Mouse (Mus musculus) neural tube, embryonic 14.5 days (tissue): ENCODE measurements at regions not wholly inside any gene's neighbourhood (a gene's known extent, or its start where the extent isn't known, plus 50 kb on each side); places are given as distances from the start of the nearest gene placed in this dataset.

Source experiments
- ATAC-seq: fragments of 200-750 bp; cut with Nextera tagmentation; 2 replicates; pipeline ENCODE4 v1.8.0; 2017; ENCODE audit warnings: low read depth, mild to moderate bottlenecking, moderate TSS enrichment, moderate library complexity
- H3K27ac ChIP-seq: fragments of 300-500 bp; sonication (generic); 2 replicates; pipeline ENCODE4 v1.5.1; 2014; ENCODE audit warnings: low read depth, mild to moderate bottlenecking, control low read depth, low read length, moderate library complexity, mixed read lengths
- H3K27me3 ChIP-seq: fragments of 300-500 bp; sonication (generic); 2 replicates; pipeline ENCODE4 v1.6.1; 2014; ENCODE audit warnings: low read length; ENCODE audit not compliant: control insufficient read depth, insufficient read depth
- H3K36me3 ChIP-seq: fragments of 300-500 bp; sonication (generic); 2 replicates; pipeline ENCODE4 v1.6.1; 2014; ENCODE audit warnings: low read length, mixed read lengths; ENCODE audit not compliant: control insufficient read depth, insufficient read depth
- H3K4me1 ChIP-seq: fragments of 300-500 bp; sonication (generic); 2 replicates; pipeline ENCODE4 v1.6.1; 2014; ENCODE audit warnings: low read length; ENCODE audit not compliant: control insufficient read depth, insufficient read depth
- H3K4me2 ChIP-seq: fragments of 300-500 bp; sonication (generic); 2 replicates; pipeline ENCODE4 v1.6.1; 2014; ENCODE audit warnings: mild to moderate bottlenecking, low read depth, low read length, control low read depth
- H3K4me3 ChIP-seq: fragments of 300-500 bp; sonication (generic); 2 replicates; pipeline ENCODE4 v1.5.1; 2014; ENCODE audit warnings: low read depth, low read length, control low read depth, mixed read lengths
- H3K9ac ChIP-seq: fragments of 300-500 bp; sonication (generic); replicated peaks from 2 replicates; pipeline ENCODE4 v1.6.1; 2014; ENCODE audit warnings: low read depth, mild to moderate bottlenecking, control low read depth, low read length, mixed read lengths
- H3K9me3 ChIP-seq: fragments of 300-500 bp; sonication (generic); 2 replicates; pipeline ENCODE4 v1.6.1; 2016; ENCODE audit warnings: low read length; ENCODE audit not compliant: control insufficient read depth
- WGBS: fragments of 180-500 bp; shearing (Covaris S2); extraction: QIAGEN DNeasy Blood & Tissue Kit; methylation state at CpG from one replicate; pipeline ENCODE4 v1.1.7; 2014; 5-methylcytosine and 5-hydroxymethylcytosine counted together

DNA sequence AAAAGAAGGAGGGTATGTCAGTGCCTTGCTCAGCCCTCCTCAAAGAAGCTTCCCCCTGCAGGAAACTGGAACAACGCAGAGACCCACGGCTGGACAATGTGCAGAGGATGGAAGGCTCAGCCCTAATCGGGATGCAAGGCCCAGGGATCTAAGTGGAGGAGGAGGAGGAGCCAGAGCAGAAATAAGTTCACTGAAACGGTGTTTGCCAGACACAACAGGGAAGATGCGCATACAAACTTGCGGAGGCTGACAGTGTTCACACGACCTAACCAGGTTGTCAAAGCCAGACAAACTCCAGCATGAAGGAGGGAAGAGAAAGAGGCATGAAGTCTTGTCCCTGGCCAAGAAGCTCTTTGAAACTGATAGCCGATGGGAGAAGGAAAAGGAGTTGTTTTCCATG, 98.3 kb downstream of the Sall1 start:
- Histone ChIP-seq H3K4me1 (no peaks in the 10 kb centered on the region), H3K9me3 (no peaks in the 10 kb centered on the region), H3K36me3 (no peaks in the 10 kb centered on the region), H3K4me2 (no peak overlapping the region), H3K27me3 (no peaks in the 10 kb centered on the region), H3K9ac (no peak overlapping the region), H3K27ac (no peak overlapping the region), H3K4me3 (no peak overlapping the region)
- WGBS, result 58% methylated on average over 8 of the region's 8 CpGs
- ATAC-seq, result no peak

DNA sequence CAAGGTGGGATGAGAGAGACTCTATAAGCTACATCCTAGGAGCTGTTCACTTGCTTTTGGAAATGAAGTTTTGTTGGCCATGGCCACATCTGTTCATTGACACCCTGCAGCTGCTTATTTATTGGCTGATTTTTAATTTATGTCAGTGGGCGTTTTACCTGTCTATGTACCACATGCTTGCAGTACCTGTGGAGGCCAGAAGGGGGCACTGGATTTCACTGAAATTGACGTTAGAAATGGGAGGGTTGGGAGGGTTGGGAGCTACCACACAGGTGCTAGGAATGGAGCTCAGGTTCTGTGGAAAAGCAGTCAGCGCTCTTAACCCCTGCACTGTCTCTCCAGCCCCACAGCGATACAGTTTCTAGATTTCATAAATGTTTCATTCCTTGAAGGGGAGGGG, 99.9 kb downstream of the Sall1 start:
- Histone ChIP-seq H3K4me3 (no peak overlapping the region), H3K27me3 (no peaks in the 10 kb centered on the region), H3K9ac (no peak overlapping the region), H3K9me3 (no peaks in the 10 kb centered on the region), H3K4me1 (no peaks in the 10 kb centered on the region), H3K27ac (no peak overlapping the region), H3K4me2 (no peak overlapping the region), H3K36me3 (no peaks in the 10 kb centered on the region)
- ATAC-seq, result no peak
- 58% methylated on average over 4 of the region's 4 CpGs for WGBS

DNA sequence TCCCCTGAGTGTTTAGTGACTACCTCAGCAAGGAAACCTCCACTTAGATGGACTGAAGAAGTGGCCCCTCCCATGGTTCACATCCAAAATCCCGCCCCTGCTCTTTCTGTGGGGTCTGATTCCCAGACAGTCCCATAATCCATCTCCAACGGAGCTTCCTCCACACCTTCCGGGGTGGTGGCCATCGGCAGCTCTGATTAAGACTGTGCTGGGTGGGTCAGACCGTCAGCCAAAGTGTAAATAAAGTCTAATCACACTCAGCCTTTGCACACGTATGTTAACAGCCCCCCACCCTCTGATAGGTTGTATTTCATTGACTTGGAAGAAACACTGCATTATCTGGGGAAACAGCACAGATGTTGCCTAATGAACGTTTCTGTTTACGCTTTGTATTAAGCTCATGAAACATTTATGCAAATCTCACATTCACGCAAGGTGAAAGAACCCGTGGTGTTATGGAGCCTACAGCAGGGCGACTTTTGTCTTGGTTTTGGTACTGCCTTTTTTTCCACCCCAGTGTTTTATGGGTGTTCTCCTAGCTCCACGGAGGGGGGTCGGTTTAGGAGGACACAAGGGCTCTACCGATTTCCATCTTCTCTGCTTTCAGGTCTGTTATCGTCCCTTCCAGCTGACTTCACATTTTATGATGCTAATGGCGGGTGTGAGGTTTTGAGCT, 104.8 kb downstream of the Sall1 start:
- ATAC-seq, result no peak
- Histone ChIP-seq H3K27me3 (no peaks in the 10 kb centered on the region), H3K9ac (no peak overlapping the region), H3K4me3 (no peak overlapping the region), H3K4me1 (no peaks in the 10 kb centered on the region), H3K36me3 (no peaks in the 10 kb centered on the region), H3K9me3 (no peaks in the 10 kb centered on the region), H3K4me2 (peak overlapping the region; percentile 6; the same call in 1 of the 2 replicates), H3K27ac (no peak overlapping the region)
- 14% methylated on average over 16 of the region's 16 CpGs for WGBS

DNA sequence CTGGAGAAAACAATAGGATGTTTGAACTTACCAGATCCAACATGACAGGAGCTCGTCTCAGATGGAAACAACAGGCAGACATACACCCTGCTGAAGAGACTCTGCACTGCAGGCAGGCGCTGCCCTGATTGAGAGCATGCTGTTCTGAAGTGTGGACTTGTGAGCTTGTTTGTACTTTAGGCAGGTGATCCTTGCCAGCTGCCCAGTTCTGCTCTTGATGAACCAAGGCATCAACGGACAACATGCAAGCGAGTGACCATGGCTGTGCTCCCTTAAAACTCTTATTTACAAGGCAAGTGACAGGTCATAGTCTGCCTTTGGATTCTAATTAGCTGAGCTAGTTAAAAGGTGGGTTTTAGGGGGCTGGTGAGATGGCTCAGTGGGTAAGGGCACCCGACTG, 109.3 kb downstream of the Sall1 start:
- H3K4me3 ChIP-seq, result no peak overlapping the region
- WGBS, result 93% methylated on average over 5 of the region's 5 CpGs
- H3K36me3 ChIP-seq, result no peaks in the 10 kb centered on the region
- H3K27me3 ChIP-seq, result no peaks in the 10 kb centered on the region
- no peaks in the 10 kb centered on the region for H3K4me1 ChIP-seq
- no peak overlapping the region for H3K9ac ChIP-seq
- no peaks in the 10 kb centered on the region for H3K9me3 ChIP-seq
- no peak overlapping the region for H3K4me2 ChIP-seq
- ATAC-seq, result no peak
- no peak overlapping the region for H3K27ac ChIP-seq

DNA sequence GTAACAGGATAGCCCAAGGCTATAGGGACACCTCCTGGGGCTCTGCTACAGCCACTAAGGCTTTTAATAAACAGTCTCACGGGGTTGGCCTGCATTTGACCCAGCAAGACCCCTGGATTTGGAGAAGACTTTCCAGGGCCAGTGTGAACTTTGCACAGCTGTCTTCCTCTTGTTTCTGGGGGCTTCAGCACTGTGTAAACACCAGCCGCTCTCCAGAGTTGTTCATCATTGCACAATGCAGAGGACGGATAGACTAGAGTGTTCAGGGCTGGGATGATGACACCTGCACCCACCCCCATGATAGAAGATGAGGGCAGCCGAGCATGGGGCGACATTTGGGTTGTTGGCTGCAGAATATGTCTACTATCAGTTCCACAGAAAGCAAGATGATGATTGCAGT, 112.9 kb downstream of the Sall1 start:
- Histone ChIP-seq H3K4me3 (no peak overlapping the region), H3K9me3 (no peaks in the 10 kb centered on the region), H3K27ac (no peak overlapping the region), H3K36me3 (no peaks in the 10 kb centered on the region), H3K4me1 (0 out of 2 replicates have a peak, but pooled peaks cover 3% of the 10 kb centered on the region), H3K4me2 (no peak overlapping the region), H3K27me3 (no peaks in the 10 kb centered on the region), H3K9ac (no peak overlapping the region)
- no peak for ATAC-seq
- WGBS, result 74% methylated on average over 5 of the region's 5 CpGs

- Histone ChIP-seq H3K9ac (no peak overlapping the region), H3K4me1 (0 out of 2 replicates have a peak, but pooled peaks cover 3% of the 10 kb centered on the region), H3K4me2 (no peak overlapping the region), H3K27ac (no peak overlapping the region), H3K36me3 (no peaks in the 10 kb centered on the region), H3K4me3 (no peak overlapping the region), H3K27me3 (no peaks in the 10 kb centered on the region), H3K9me3 (no peaks in the 10 kb centered on the region)
- 85% methylated on average over 2 of the region's 2 CpGs for WGBS
- no peak for ATAC-seq
These were observed 113.6 kb downstream of the Sall1 start for GRCm38 (mm10) chr8:88930370-88930769.

DNA sequence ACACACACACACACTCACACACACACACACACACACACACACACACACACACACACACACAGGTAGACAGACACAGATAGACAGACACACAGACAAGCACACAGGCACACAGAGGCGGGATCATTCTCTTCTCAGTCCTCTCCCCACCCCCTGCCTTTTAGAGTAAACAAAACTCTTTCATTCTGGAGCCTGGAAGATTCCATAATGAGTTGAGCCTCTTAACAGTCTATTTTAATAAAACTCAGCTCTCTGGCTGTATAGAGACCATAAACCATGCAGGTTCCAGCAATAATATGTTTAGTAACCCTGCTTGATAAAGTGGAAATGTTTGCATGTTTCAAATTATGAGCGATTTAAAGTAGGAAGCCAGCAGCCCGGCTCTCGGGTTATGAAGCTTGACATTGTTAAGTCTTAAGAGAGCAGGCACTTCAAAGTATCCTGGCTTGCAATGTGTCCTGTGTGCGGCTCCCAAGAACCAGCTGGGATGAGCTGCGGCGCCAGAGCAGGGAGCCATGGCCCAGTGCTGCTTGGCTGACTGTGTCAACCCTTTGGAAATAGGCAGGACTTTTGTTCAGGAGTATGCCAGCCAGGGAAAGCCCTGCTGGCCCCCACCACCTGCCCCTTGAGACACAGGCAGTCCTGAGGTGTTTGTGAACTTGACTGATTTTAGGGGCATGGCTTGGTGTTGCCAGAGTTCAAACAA, 115.1 kb downstream of the Sall1 start:
- H3K36me3 ChIP-seq, result no peaks in the 10 kb centered on the region
- H3K9ac ChIP-seq, result no peak overlapping the region
- 0 out of 2 replicates have a peak, but pooled peaks cover 3% of the 10 kb centered on the region for H3K4me1 ChIP-seq
- no peak overlapping the region for H3K4me3 ChIP-seq
- 0 out of 2 replicates have a peak overlapping the region, but pooled peaks have one; percentile 12 for H3K27ac ChIP-seq
- H3K27me3 ChIP-seq, result no peaks in the 10 kb centered on the region
- no peak overlapping the region for H3K4me2 ChIP-seq
- 47% methylated on average over 7 of the region's 7 CpGs for WGBS
- ATAC-seq, result no peak
- no peaks in the 10 kb centered on the region for H3K9me3 ChIP-seq

DNA sequence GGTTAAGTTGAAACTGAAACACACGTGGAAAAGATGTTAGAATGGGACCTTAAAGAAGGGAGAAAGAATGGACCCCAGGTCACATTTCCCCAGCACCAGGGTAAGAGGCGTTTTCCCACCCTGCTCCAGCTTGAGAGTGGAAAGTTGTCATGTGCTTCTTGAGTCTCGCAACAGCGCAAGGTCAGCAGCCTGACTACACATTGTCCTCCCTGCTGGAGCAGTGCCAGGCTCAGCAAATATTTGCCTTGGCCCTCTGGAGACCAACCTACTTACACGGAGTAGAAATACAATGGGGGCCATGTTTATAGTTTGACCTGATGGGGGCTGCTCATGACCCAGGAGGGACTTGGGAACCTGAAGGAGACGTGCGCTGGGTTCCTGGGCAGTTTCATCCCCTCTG, 121.1 kb downstream of the Sall1 start:
- H3K9ac ChIP-seq, result no peak overlapping the region
- H3K27ac ChIP-seq, result no peak overlapping the region
- H3K36me3 ChIP-seq, result no peaks in the 10 kb centered on the region
- H3K27me3 ChIP-seq, result no peaks in the 10 kb centered on the region
- WGBS, result 66% methylated on average over 7 of the region's 7 CpGs
- no peaks in the 10 kb centered on the region for H3K9me3 ChIP-seq
- no peak for ATAC-seq
- no peak overlapping the region for H3K4me3 ChIP-seq
- H3K4me1 ChIP-seq, result no peaks in the 10 kb centered on the region
- no peak overlapping the region for H3K4me2 ChIP-seq

DNA sequence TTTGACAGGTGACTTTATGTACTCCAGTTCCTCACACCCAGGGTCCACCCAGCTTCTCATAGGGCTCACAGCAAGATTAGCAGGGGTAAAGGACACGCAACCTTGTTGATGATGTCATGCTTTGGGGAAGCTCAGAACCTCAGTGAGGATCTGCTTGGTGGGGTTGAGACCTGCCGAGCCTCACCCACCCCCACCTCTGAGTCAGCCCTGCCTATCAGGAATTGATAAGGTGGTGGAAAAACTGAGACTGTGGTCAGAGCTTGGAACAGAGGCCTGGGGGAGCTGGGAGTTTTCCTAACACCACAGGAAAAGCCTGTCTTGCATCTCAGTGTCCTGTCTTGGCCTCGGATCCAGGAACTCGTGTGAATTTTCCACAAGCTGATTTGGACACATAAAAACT, 122.0 kb downstream of the Sall1 start:
- H3K4me2 ChIP-seq, result no peak overlapping the region
- WGBS, result 91% methylated on average over 4 of the region's 4 CpGs
- no peak overlapping the region for H3K27ac ChIP-seq

More for the DNA sequence above, 122.0 kb downstream of the Sall1 start:
- Histone ChIP-seq H3K36me3 (no peaks in the 10 kb centered on the region), H3K27me3 (no peaks in the 10 kb centered on the region), H3K9me3 (no peaks in the 10 kb centered on the region), H3K9ac (no peak overlapping the region), H3K4me1 (peaks cover 3% of the 10 kb centered on the region; the same call in 1 of the 2 replicates), H3K4me3 (no peak overlapping the region)
- no peak for ATAC-seq
